Mouse (Mus musculus) megakaryocyte, embryonic 14.5 days (primary cell): ENCODE results near the gene 4931429L15Rik.

ENCODE experiments used
- FLI1 ChIP-seq: IDR thresholded peaks from 2 replicates; pipeline ENCODE4 v1.6.1; 2012; ENCODE audit warnings: low read length, inconsistent platforms, mixed read lengths
- GATA1 ChIP-seq: IDR thresholded peaks from 3 replicates; pipeline ENCODE4 v1.6.1; 2012; ENCODE audit warnings: mixed read lengths, low read length, inconsistent platforms, borderline replicate concordance

- TF ChIP-seq GATA1 = no peak
- no peak for TF ChIP-seq FLI1
These were observed 33.5 kb upstream of the 4931429L15Rik start for GRCm38 (mm10) chr9:46353330-46353724.
